Mouse (Mus musculus): ENCODE measurements around the gene Nr6a1. TPM values are rescaled to one million over a fixed set of nuclear protein-coding genes. Genes with fewer than 3 reads are reported as not detected.

Gene Nr6a1
- total RNA-seq, 1 experiment = 40.7 TPM

DNA sequence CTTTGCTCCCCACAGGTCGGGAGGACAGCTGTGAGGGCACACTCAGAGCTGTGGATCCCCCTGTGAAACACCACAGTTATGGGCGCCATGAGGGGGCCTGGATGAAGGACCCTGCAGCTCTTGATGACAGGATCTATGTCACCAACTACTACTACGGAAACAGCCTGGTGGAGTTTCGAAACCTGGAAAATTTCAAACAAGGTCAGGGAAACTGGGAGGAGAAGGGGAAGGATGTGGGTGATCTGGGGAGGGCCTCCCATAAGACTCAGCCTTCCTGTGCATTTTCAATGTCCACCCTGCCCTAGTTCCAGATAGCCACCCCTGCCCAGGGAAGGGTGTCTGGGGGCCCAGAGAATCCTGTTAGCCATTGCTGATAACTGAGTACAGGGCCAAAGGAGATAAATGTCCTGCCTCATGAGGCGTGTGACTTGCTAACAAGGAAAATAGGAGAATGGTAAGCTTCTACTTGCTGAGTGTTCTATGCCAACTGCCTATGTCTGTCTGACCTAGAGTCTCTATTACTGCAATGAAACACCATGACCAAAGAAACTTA is 30.3 kb upstream of the Nr6a1 start:
- Histone ChIP-seq H3K4me1 (ENCODE audit: control insufficient read depth in 2 of 2, insufficient read depth in 2 of 2, low read length in 2 of 2, poor library complexity in 1 of 2) (no peaks in the 10 kb centered on the region), H3K9ac (ENCODE audit: insufficient read depth, low read depth, low read length, poor library complexity, severe bottlenecking) (no peak overlapping the region), H3K4me3 (ENCODE audit: insufficient read depth in 1 of 2, low read depth in 1 of 2, low read length in 2 of 2, poor library complexity in 1 of 2, severe bottlenecking in 1 of 2) (no peak overlapping the region), H3K27ac (ENCODE audit: insufficient read depth, low read depth, low read length, poor library complexity, severe bottlenecking) (no peak overlapping the region), H3K36me3 (ENCODE audit: control insufficient read depth, insufficient read depth, low read length, poor library complexity, severe bottlenecking) (no peaks in the 10 kb centered on the region), H3K9me3 (ENCODE audit: control insufficient read depth, insufficient read depth, low read depth, low read length) (no peaks in the 10 kb centered on the region)
- TF ChIP-seq CHD2 (IDR thresholded peaks at IDR 0.05; ENCODE audit: low read depth, low read length) = no peak
- TF ChIP-seq HCFC1 (IDR thresholded peaks at IDR 0.05; ENCODE audit: borderline replicate concordance, insufficient read depth, low read length) = no peak
- no peak for TF ChIP-seq ZC3H11A (IDR thresholded peaks at IDR 0.05; ENCODE audit: borderline replicate concordance, low read depth, low read length)
- no peak for TF ChIP-seq MAFK (IDR thresholded peaks at IDR 0.05; ENCODE audit: insufficient read depth, low read depth, low read length)
- TF ChIP-seq ZNF384 (IDR thresholded peaks at IDR 0.05; ENCODE audit: low read depth, low read length) = no peak
- in situ Hi-C loops (cut with MboI; ENCODE audit: low sequenced_read_pairs in 2 of 2, unreplicated experiment in 2 of 2) = no loop called here
- DNase-seq (ENCODE audit: low read depth, low spot score) = no peak

DNA sequence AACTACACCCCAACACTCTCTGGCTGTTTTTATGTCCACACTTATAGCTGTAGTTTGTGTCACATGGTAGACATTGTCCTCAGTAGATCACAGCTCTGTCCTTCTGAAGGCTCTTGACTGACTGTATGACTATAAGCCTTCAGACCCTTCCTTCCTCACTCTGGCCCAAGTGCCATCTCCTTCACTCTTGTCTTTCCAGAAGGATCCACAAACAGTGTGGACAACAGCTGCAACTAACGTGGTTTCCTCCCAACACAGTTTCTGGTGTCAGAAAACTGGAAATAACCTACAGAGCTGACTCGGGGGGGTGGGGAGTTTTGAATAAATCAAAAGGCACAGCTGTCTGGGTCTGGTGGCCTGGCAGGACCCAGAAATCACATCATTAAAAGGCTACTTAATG is 28.6 kb upstream of the Nr6a1 start:
- Histone ChIP-seq H3K36me3 (ENCODE audit: control insufficient read depth, insufficient read depth, low read length, poor library complexity, severe bottlenecking) (no peaks in the 10 kb centered on the region), H3K27ac (ENCODE audit: insufficient read depth, low read depth, low read length, poor library complexity, severe bottlenecking) (no peak overlapping the region), H3K4me1 (ENCODE audit: control insufficient read depth in 2 of 2, insufficient read depth in 2 of 2, low read length in 2 of 2, poor library complexity in 1 of 2) (no peaks in the 10 kb centered on the region), H3K9ac (ENCODE audit: insufficient read depth, low read depth, low read length, poor library complexity, severe bottlenecking) (no peak overlapping the region), H3K4me3 (ENCODE audit: insufficient read depth in 1 of 2, low read depth in 1 of 2, low read length in 2 of 2, poor library complexity in 1 of 2, severe bottlenecking in 1 of 2) (no peak overlapping the region), H3K9me3 (ENCODE audit: control insufficient read depth, insufficient read depth, low read depth, low read length) (no peaks in the 10 kb centered on the region)
- DNase-seq (ENCODE audit: low read depth, low spot score) = no peak
- in situ Hi-C loops (cut with MboI; ENCODE audit: low sequenced_read_pairs in 2 of 2, unreplicated experiment in 2 of 2) = no loop called here
- no peak for TF ChIP-seq ZC3H11A (IDR thresholded peaks at IDR 0.05; ENCODE audit: borderline replicate concordance, low read depth, low read length)
- TF ChIP-seq HCFC1 (IDR thresholded peaks at IDR 0.05; ENCODE audit: borderline replicate concordance, insufficient read depth, low read length) = no peak
- no peak for TF ChIP-seq CHD2 (IDR thresholded peaks at IDR 0.05; ENCODE audit: low read depth, low read length)
- TF ChIP-seq MAFK (IDR thresholded peaks at IDR 0.05; ENCODE audit: insufficient read depth, low read depth, low read length) = no peak
- TF ChIP-seq ZNF384 (IDR thresholded peaks at IDR 0.05; ENCODE audit: low read depth, low read length) = no peak

DNA sequence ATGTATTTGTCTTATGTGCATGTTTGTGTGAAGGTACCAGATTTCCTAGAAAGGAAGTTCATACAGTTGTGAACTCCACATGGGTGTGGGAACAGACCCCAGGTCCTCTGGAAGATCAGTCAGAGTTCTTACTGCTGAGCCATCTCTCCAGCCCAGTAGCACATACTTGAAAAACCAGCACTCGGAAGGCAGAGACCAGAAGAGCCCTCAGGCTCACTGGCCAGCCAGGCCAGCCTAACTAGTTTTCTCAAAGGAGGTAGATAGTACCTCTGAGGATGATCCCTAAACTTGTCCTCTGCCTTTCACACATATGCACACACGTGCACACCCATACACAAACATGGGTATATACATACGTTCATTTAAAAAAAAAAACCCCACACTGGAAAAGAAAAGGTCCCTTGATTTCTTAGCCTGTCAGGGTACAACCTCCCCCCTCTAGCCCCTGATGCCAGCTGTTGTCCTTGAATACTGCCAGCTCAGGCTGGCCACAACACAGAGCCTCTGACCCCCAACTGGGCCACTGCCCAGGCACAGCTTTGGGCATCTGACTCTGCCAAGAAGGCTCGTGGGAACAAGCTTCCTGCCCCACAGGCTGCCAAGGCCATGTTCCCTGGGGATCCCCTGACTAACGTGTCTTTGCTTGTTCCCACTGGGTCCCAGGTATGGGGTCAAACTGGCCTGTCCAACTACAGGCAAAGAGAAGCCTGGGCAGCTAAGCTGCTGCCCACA is 25.8 kb upstream of the Nr6a1 start:
- Histone ChIP-seq H3K27ac (ENCODE audit: insufficient read depth, low read depth, low read length, poor library complexity, severe bottlenecking) (no peak overlapping the region), H3K4me3 (ENCODE audit: insufficient read depth in 1 of 2, low read depth in 1 of 2, low read length in 2 of 2, poor library complexity in 1 of 2, severe bottlenecking in 1 of 2) (no peak overlapping the region), H3K36me3 (ENCODE audit: control insufficient read depth, insufficient read depth, low read length, poor library complexity, severe bottlenecking) (no peaks in the 10 kb centered on the region), H3K9ac (ENCODE audit: insufficient read depth, low read depth, low read length, poor library complexity, severe bottlenecking) (no peak overlapping the region), H3K4me1 (ENCODE audit: control insufficient read depth in 2 of 2, insufficient read depth in 2 of 2, low read length in 2 of 2, poor library complexity in 1 of 2) (no peaks in the 10 kb centered on the region), H3K9me3 (ENCODE audit: control insufficient read depth, insufficient read depth, low read depth, low read length) (no peaks in the 10 kb centered on the region)
- in situ Hi-C loops (cut with MboI; ENCODE audit: low sequenced_read_pairs in 2 of 2, unreplicated experiment in 2 of 2) = no loop called here
- DNase-seq (ENCODE audit: low read depth, low spot score) = no peak
- TF ChIP-seq HCFC1 (IDR thresholded peaks at IDR 0.05; ENCODE audit: borderline replicate concordance, insufficient read depth, low read length) (no peak), ZC3H11A (IDR thresholded peaks at IDR 0.05; ENCODE audit: borderline replicate concordance, low read depth, low read length) (no peak), ZNF384 (IDR thresholded peaks at IDR 0.05; ENCODE audit: low read depth, low read length) (no peak), MAFK (IDR thresholded peaks at IDR 0.05; ENCODE audit: insufficient read depth, low read depth, low read length) (no peak), CHD2 (IDR thresholded peaks at IDR 0.05; ENCODE audit: low read depth, low read length) (no peak)

DNA sequence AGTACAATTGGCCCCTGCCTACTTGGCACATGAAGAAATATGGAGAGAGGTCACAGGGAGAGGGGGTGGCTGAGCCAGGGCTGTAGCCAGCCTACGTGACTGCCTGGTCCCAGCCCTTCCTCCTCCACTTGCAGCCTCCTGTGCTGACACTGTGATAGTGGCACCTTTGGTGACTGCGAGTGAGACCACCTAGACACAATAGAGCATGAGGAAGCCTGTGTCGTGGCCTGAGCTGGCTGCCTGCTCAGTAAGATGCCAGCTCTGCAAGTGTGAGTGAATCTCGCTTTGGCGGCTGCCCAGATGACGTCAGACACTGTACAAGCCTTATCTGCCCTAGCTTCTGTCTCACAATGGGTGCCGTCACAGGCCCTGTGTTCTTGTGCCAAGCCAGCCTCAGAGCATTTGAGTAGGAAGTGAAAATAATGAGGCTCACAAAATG is 22.8 kb upstream of the Nr6a1 start:
- DNase-seq (ENCODE audit: low read depth, low spot score) = no peak
- no peak for TF ChIP-seq MAFK (IDR thresholded peaks at IDR 0.05; ENCODE audit: insufficient read depth, low read depth, low read length)
- TF ChIP-seq HCFC1 (IDR thresholded peaks at IDR 0.05; ENCODE audit: borderline replicate concordance, insufficient read depth, low read length) = no peak
- TF ChIP-seq ZC3H11A (IDR thresholded peaks at IDR 0.05; ENCODE audit: borderline replicate concordance, low read depth, low read length) = no peak
- no peak for TF ChIP-seq CHD2 (IDR thresholded peaks at IDR 0.05; ENCODE audit: low read depth, low read length)
- no peak for TF ChIP-seq ZNF384 (IDR thresholded peaks at IDR 0.05; ENCODE audit: low read depth, low read length)
- no peak overlapping the region for H3K27ac ChIP-seq (ENCODE audit: insufficient read depth, low read depth, low read length, poor library complexity, severe bottlenecking)
- no peak overlapping the region for H3K4me3 ChIP-seq (ENCODE audit: insufficient read depth in 1 of 2, low read depth in 1 of 2, low read length in 2 of 2, poor library complexity in 1 of 2, severe bottlenecking in 1 of 2)
- no peaks in the 10 kb centered on the region for H3K9me3 ChIP-seq (ENCODE audit: control insufficient read depth, insufficient read depth, low read depth, low read length)
- H3K4me1 ChIP-seq (ENCODE audit: control insufficient read depth in 2 of 2, insufficient read depth in 2 of 2, low read length in 2 of 2, poor library complexity in 1 of 2) = no peaks in the 10 kb centered on the region
- no peak overlapping the region for H3K9ac ChIP-seq (ENCODE audit: insufficient read depth, low read depth, low read length, poor library complexity, severe bottlenecking)
- no peaks in the 10 kb centered on the region for H3K36me3 ChIP-seq (ENCODE audit: control insufficient read depth, insufficient read depth, low read length, poor library complexity, severe bottlenecking)
- in situ Hi-C loops (cut with MboI; ENCODE audit: low sequenced_read_pairs in 2 of 2, unreplicated experiment in 2 of 2) = no loop called here

Measured in ES-E14 (cell line).